In genomic region chr5:140710315-140710714, GRCm38 (mm10) we compare ENCODE assay signal across 19 mouse cellular contexts. TPM values are rescaled to one million over a fixed set of nuclear protein-coding genes. Genes with fewer than 3 reads are reported as not detected.
DNase-seq lines count a peak whose midpoint lies in the region; ATAC-seq and TF ChIP-seq lines count a peak whose summit lies in the region.
"Had no signal": no experiment of that assay in that cellular context is flagged by ENCODE, and none has a peak within 500 bp of the region (broad histone marks: within the 10 kb centered on the region; RNA-seq: fewer than 3 reads in every experiment).

No protein-coding gene starts in this region.

- peak; percentile 57 for DNase-seq in fat pad, adult 2 months (ENCODE audit: extremely low read depth, low read depth, low spot score)
- peak; percentile 51 for DNase-seq in gonadal fat pad, adult 2 months (ENCODE audit: low read depth)
- DNase-seq in liver, postnatal 0 days, result no peak
- DNase-seq in kidney, postnatal 25 days, result no peak
- DNase-seq: adrenal gland, adult 2 months; adrenal gland, adult 8-10 months; adrenal gland, postnatal 10 days; adrenal gland, postnatal 14 days; adrenal gland, postnatal 25 days; adrenal gland, postnatal 36 days; B cell, adult 2 months; cerebellum, adult 11 months; cerebellum, adult 11-12 months; cerebellum, adult 18-20 months had no signal

- TF ChIP-seq EP300 in liver, postnatal 0 days (IDR thresholded peaks at IDR 0.05; ENCODE audit: low read depth), result no peak

- no peak overlapping the region for H3K4me2 ChIP-seq in liver, postnatal 0 days (ENCODE audit: low read depth, low read length)

- peaks cover 48% of the 10 kb centered on the region for H3K36me3 ChIP-seq in liver, postnatal 0 days (replicated peaks; ENCODE audit: insufficient read depth, low read length)

- no peaks in the 10 kb centered on the region for H3K27me3 ChIP-seq in liver, postnatal 0 days (ENCODE audit: insufficient read depth, low read length)
- H3K27me3 ChIP-seq: CH12.LX, Patski had no signal

- 87% methylated on average over 6 of the region's 6 CpGs for WGBS in liver, postnatal 0 days (ENCODE audit: insufficient replicate concordance)

- no peaks in the 10 kb centered on the region for H3K9me3 ChIP-seq in liver, postnatal 0 days (ENCODE audit: low read length)
- H3K9me3 ChIP-seq: G1E had no signal

- ATAC-seq in liver, postnatal 0 days, result no peak
- ATAC-seq: activated CD4-positive, CD25-positive, alpha-beta regulatory T cell, adult 4 months; CD4-positive, CD25-positive, alpha-beta regulatory T cell, adult 4 months had no signal

- no peak for TF ChIP-seq CTCF in liver, postnatal 0 days (IDR thresholded peaks at IDR 0.05; ENCODE audit: low read depth)

- no peak overlapping the region for H3K27ac ChIP-seq in liver, postnatal 0 days (ENCODE audit: low read depth)

- H3K4me1 ChIP-seq in liver, postnatal 0 days (ENCODE audit: insufficient read depth), result peaks cover 10% of the 10 kb centered on the region

- no peak overlapping the region for H3K4me3 ChIP-seq in liver, postnatal 0 days (ENCODE audit: low read depth, low read length)

- H3K9ac ChIP-seq in liver, postnatal 0 days (replicated peaks), result no peak overlapping the region

RNA-seq across cellular contexts. Expression of gene Brat1, which starts 5.5 kb away (rescaled TPM):
- polyA plus RNA-seq in gonadal fat pad, adult 2 months (2012; rRNA removed), result 27.2 and 33.7 TPM in 2 replicates
- polyA plus RNA-seq in liver, postnatal 0 days (2015; fragmentation: Nextera tagmentation; extraction: Ambion mirVana), result 4.7 and 4.9 TPM in 2 replicates

RNA-seq across cellular contexts. Expression of gene Iqce, which starts 8.1 kb away (rescaled TPM):
- polyA plus RNA-seq in gonadal fat pad, adult 2 months (2012; rRNA removed), result 13.4 and 14.8 TPM in 2 replicates
- 3.6 and 4.2 TPM in 2 replicates for polyA plus RNA-seq in liver, postnatal 0 days (2015; fragmentation: Nextera tagmentation; extraction: Ambion mirVana)

RNA-seq across cellular contexts. Expression of gene Amz1, which starts 13.6 kb away (rescaled TPM):
- 1.8 TPM in 2 replicates for polyA plus RNA-seq in gonadal fat pad, adult 2 months (2012; rRNA removed)
- polyA plus RNA-seq in liver, postnatal 0 days (2015; fragmentation: Nextera tagmentation; extraction: Ambion mirVana), result 2.1 and 2.2 TPM in 2 replicates

Comparison
In these comparisons a context has a peak if more than half of its experiments do, and no peak if none do; other contexts are left out.
1. DNase-seq: peak in fat pad, adult 2 months (single experiment) and gonadal fat pad, adult 2 months (single experiment); none in liver, postnatal 0 days (single experiment) and kidney, postnatal 25 days (0 of 2).